Mouse (Mus musculus) MEL (cell line): Measurements from ENCODE around the gene Usp40.

Source experiments
- CHD2 ChIP-seq: IDR thresholded peaks from 2 replicates; pipeline ENCODE4 v1.6.1; 2011; ENCODE audit warnings: low read length, improper control_type of control experiment
- CTCF ChIP-seq, 3 experiments: IDR thresholded peaks in 2 of 3; conservative IDR thresholded peaks in 1 of 3; 2 replicates each; pipeline ENCODE4 v1.5.1; 2011 to 2012; ENCODE audit warnings: low read length in 3 of 3, low read depth in 2 of 3, mild to moderate bottlenecking in 2 of 3, improper control_type of control experiment in 1 of 3, inconsistent platforms in 1 of 3, mixed read lengths in 1 of 3, moderate library complexity in 1 of 3; ENCODE audit not compliant: control insufficient read depth in 1 of 3, insufficient read depth in 1 of 3, poor library complexity in 1 of 3, severe bottlenecking in 1 of 3
- EP300 ChIP-seq, 2 experiments: IDR thresholded peaks; 2 replicates each; pipeline ENCODE4 v1.6.1; 2011; ENCODE audit warnings: improper control_type of control experiment in 2 of 2, low read length in 2 of 2, low read depth in 1 of 2, mild to moderate bottlenecking in 1 of 2
- GATA1 ChIP-seq: IDR thresholded peaks from 2 replicates; pipeline ENCODE4 v1.6.1; 2011; ENCODE audit warnings: low read depth, low read length, improper control_type of control experiment
- MAZ ChIP-seq: IDR thresholded peaks from 2 replicates; pipeline ENCODE4 v1.6.1; 2012; ENCODE audit warnings: low read depth, mild to moderate bottlenecking, inconsistent platforms, low read length, improper control_type of control experiment
- MEF2A ChIP-seq: IDR thresholded peaks from 2 replicates; pipeline ENCODE4 v1.6.1; 2014; ENCODE audit warnings: low read depth, mild to moderate bottlenecking, inconsistent platforms, low read length, improper control_type of control experiment; ENCODE audit not compliant: poor library complexity, insufficient replicate concordance, severe bottlenecking; ENCODE audit errors: extremely low read depth
- POLR2A ChIP-seq, 2 experiments: IDR thresholded peaks; 2 replicates each; pipeline ENCODE4 v1.6.1; 2011 to 2012; ENCODE audit warnings: low read length in 2 of 2, mild to moderate bottlenecking in 2 of 2, control low read depth in 1 of 2, improper control_type of control experiment in 1 of 2, low read depth in 1 of 2, moderate library complexity in 1 of 2; ENCODE audit not compliant: control insufficient read depth in 1 of 2, insufficient read depth in 1 of 2, poor library complexity in 1 of 2
- RAD21 ChIP-seq: IDR thresholded peaks from 2 replicates; pipeline ENCODE4 v1.6.1; 2011; ENCODE audit warnings: mild to moderate bottlenecking, low read depth, low read length, improper control_type of control experiment
- TAL1 ChIP-seq: IDR thresholded peaks from 2 replicates; pipeline ENCODE4 v1.6.1; 2012; ENCODE audit warnings: mild to moderate bottlenecking, inconsistent platforms, low read length, moderate library complexity, mixed read lengths
- USF1 ChIP-seq: IDR thresholded peaks from 2 replicates; pipeline ENCODE4 v1.6.1; 2014; ENCODE audit warnings: low read depth, mild to moderate bottlenecking, inconsistent platforms, low read length, improper control_type of control experiment, moderate library complexity
- ZC3H11A ChIP-seq: IDR thresholded peaks from 2 replicates; pipeline ENCODE4 v1.6.1; 2012; ENCODE audit warnings: low read depth, mild to moderate bottlenecking, inconsistent platforms, low read length, improper control_type of control experiment
- ZMIZ1 ChIP-seq: IDR thresholded peaks from 2 replicates; pipeline ENCODE4 v1.6.1; 2012; ENCODE audit warnings: low read depth, mild to moderate bottlenecking, inconsistent platforms, low read length, improper control_type of control experiment, moderate library complexity
- ZNF384 ChIP-seq: IDR thresholded peaks from 2 replicates; pipeline ENCODE4 v1.6.1; 2012; ENCODE audit warnings: low read depth, mild to moderate bottlenecking, inconsistent platforms, low read length, improper control_type of control experiment

DNA sequence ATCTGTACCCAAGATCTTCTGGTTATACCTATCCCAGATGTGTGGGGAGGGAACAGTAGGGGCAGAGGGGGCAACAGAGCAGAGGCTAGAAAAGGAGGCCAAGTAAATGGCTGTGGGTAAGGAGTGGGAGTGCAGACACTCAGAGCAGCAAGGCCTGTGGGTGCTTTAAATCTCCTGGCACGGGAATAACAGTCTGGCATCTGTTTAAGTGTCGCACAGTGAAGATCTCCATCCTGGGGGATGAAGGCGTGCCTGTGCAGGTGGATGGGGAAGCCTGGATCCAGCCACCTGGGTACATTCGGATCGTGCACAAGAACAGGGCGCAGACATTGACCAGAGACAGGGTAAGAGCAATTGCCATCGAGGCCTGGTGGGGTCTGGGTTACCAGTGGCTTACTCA, 72.3 kb downstream of the Usp40 start:
- TF ChIP-seq GATA1, result no peak
- no peak for TF ChIP-seq EP300 (IDR thresholded peaks at IDR 0.05; ENCODE audit: low read depth in 1 of 2, low read length in 2 of 2)
- no peak for TF ChIP-seq CTCF (IDR thresholded peaks at IDR 0.05 in 2 of 3, conservative IDR thresholded peaks at IDR 0.05 in 1 of 3; ENCODE audit: control insufficient read depth in 1 of 3, insufficient read depth in 1 of 3, low read depth in 2 of 3, low read length in 3 of 3, poor library complexity in 1 of 3, severe bottlenecking in 1 of 3)
- TF ChIP-seq ZC3H11A, result no peak
- no peak for TF ChIP-seq POLR2A (IDR thresholded peaks at IDR 0.05; ENCODE audit: control insufficient read depth in 1 of 2, insufficient read depth in 1 of 2, low read depth in 1 of 2, low read length in 2 of 2, poor library complexity in 1 of 2)
- TF ChIP-seq ZNF384, result no peak
- TF ChIP-seq TAL1, result no peak
- TF ChIP-seq MEF2A, result no peak
- no peak for TF ChIP-seq MAZ
- TF ChIP-seq USF1, result no peak
- no peak for TF ChIP-seq CHD2
- TF ChIP-seq RAD21, result no peak
- TF ChIP-seq ZMIZ1, result no peak
